Mouse (Mus musculus): ENCODE results near the gene Asrgl1.

GRCm38 (mm10) chr19:9097441-9097840 lies 38.0 kb downstream of the Asrgl1 start:
- TF ChIP-seq POLR2A (IDR thresholded peaks at IDR 0.05; ENCODE audit: borderline replicate concordance, insufficient read depth, low read length) (no peak), CTCF (IDR thresholded peaks at IDR 0.05; ENCODE audit: borderline replicate concordance, insufficient read depth, low read depth, low read length) (no peak)
